Mouse (Mus musculus): ENCODE measurements at regions not wholly inside any gene's neighbourhood (a gene's known extent, or its start where the extent isn't known, plus 50 kb on each side); places are given as distances from the start of the nearest gene placed in this dataset.

DNA sequence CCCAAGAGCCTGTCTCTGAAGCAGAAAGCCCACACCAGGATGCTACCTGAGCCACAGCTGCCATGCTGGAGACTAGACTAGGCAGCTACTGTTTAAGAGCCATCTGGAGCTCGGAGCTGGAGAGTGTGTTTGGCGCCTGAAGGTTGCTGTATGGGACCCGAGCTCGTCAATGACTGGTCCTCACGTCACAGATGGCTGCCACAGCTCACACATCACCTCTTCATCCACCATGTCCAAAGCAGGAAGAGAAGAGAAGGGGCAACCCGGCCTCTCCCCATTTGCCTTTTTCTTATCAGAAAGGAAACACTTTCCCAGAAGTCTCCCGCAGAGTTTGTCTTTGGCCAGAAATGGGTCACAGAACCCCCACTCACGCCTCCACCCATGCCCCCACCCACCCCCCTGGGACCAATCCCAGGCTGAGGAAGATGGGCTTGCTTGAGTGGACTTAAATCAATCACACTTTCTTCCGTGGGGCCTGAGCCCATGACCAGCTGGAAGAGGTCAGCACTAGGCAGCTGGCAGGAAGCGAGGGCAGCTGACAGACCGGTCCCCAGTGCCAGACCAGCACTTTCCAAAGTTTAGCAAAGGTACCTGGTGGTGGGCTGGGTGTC lies 53.5 kb upstream of the Ptpn1 start:
- H3K4me2 ChIP-seq, result no peak overlapping the region
- no peak overlapping the region for H3K9ac ChIP-seq
- 71% methylated on average over 11 of the region's 11 CpGs for WGBS
- H3K27ac ChIP-seq, result no peak overlapping the region
- H3K4me1 ChIP-seq, result no peaks in the 10 kb centered on the region
- H3K9me3 ChIP-seq, result peaks cover 5% of the 10 kb centered on the region; the same call in 1 of the 2 replicates
- ATAC-seq (ENCODE audit: low FRiP score), result no peak
- no peak overlapping the region for H3K4me3 ChIP-seq (replicated peaks)
- no peaks in the 10 kb centered on the region for H3K36me3 ChIP-seq (replicated peaks)
- no peaks in the 10 kb centered on the region for H3K27me3 ChIP-seq

GRCm38 (mm10) chr2:167877254-167877870 lies 54.5 kb upstream of the Ptpn1 start:
- H3K36me3 ChIP-seq (replicated peaks), result no peaks in the 10 kb centered on the region
- ATAC-seq (ENCODE audit: low FRiP score), result no peak
- 55% methylated on average over 11 of the region's 11 CpGs for whole genome bisulfite sequencing
- no peaks in the 10 kb centered on the region for H3K4me1 ChIP-seq
- H3K27me3 ChIP-seq, result no peaks in the 10 kb centered on the region
- no peak overlapping the region for H3K4me3 ChIP-seq (replicated peaks)
- H3K27ac ChIP-seq, result no peak overlapping the region
- no peak overlapping the region for H3K9ac ChIP-seq
- peaks cover 2% of the 10 kb centered on the region; the same call in 1 of the 2 replicates for H3K9me3 ChIP-seq
- H3K4me2 ChIP-seq, result no peak overlapping the region

GRCm38 (mm10) chr2:167872507-167872906 lies 59.4 kb upstream of the Ptpn1 start:
- WGBS, result 94% methylated on average over 4 of the region's 4 CpGs
- Histone ChIP-seq H3K9me3 (no peaks in the 10 kb centered on the region), H3K9ac (no peak overlapping the region), H3K4me3 (replicated peaks) (no peak overlapping the region), H3K27ac (no peak overlapping the region), H3K4me2 (no peak overlapping the region), H3K36me3 (replicated peaks) (no peaks in the 10 kb centered on the region), H3K4me1 (no peaks in the 10 kb centered on the region), H3K27me3 (0 out of 2 replicates have a peak, but pooled peaks cover 10% of the 10 kb centered on the region)
- ATAC-seq (ENCODE audit: low FRiP score), result no peak

- WGBS, result 84% methylated on average over 6 of the region's 6 CpGs
- H3K36me3 ChIP-seq (replicated peaks), result no peaks in the 10 kb centered on the region
- no peaks in the 10 kb centered on the region for H3K4me1 ChIP-seq
- no peak overlapping the region for H3K4me3 ChIP-seq (replicated peaks)
- no peak overlapping the region for H3K27ac ChIP-seq
- H3K27me3 ChIP-seq, result 0 out of 2 replicates have a peak, but pooled peaks cover 15% of the 10 kb centered on the region
- ATAC-seq (ENCODE audit: low FRiP score), result no peak
- no peaks in the 10 kb centered on the region for H3K9me3 ChIP-seq
- no peak overlapping the region for H3K9ac ChIP-seq
- no peak overlapping the region for H3K4me2 ChIP-seq
Measured at GRCm38 (mm10) chr2:167870153-167870552, 61.7 kb upstream of the Ptpn1 start.

GRCm38 (mm10) chr2:167866751-167867150 lies 65.1 kb upstream of the Ptpn1 start:
- H3K4me3 ChIP-seq (replicated peaks), result no peak overlapping the region
- 73% methylated on average over 10 of the region's 10 CpGs for WGBS
- H3K27ac ChIP-seq, result no peak overlapping the region
- no peak for ATAC-seq (ENCODE audit: low FRiP score)
- H3K36me3 ChIP-seq (replicated peaks), result no peaks in the 10 kb centered on the region
- 0 out of 2 replicates have a peak, but pooled peaks cover 4% of the 10 kb centered on the region for H3K4me1 ChIP-seq
- H3K27me3 ChIP-seq, result 0 out of 2 replicates have a peak, but pooled peaks cover 15% of the 10 kb centered on the region
- H3K4me2 ChIP-seq, result no peak overlapping the region
- H3K9me3 ChIP-seq, result no peaks in the 10 kb centered on the region
- H3K9ac ChIP-seq, result no peak overlapping the region

- H3K27me3 ChIP-seq, result 0 out of 2 replicates have a peak, but pooled peaks cover 15% of the 10 kb centered on the region
- no peak overlapping the region for H3K27ac ChIP-seq
- ATAC-seq (ENCODE audit: low FRiP score), result no peak
- H3K9me3 ChIP-seq, result no peaks in the 10 kb centered on the region
- H3K4me1 ChIP-seq, result peaks cover 5% of the 10 kb centered on the region
- no peak overlapping the region for H3K4me3 ChIP-seq (replicated peaks)
- 84% methylated on average over 3 of the region's 3 CpGs for WGBS
- H3K9ac ChIP-seq, result no peak overlapping the region
- H3K36me3 ChIP-seq (replicated peaks), result no peaks in the 10 kb centered on the region
- no peak overlapping the region for H3K4me2 ChIP-seq
Measured at GRCm38 (mm10) chr2:167865525-167865924, 66.3 kb upstream of the Ptpn1 start.

GRCm38 (mm10) chr2:167864672-167865071 lies 67.2 kb upstream of the Ptpn1 start:
- Histone ChIP-seq H3K4me2 (no peak overlapping the region), H3K27ac (no peak overlapping the region), H3K9me3 (no peaks in the 10 kb centered on the region), H3K4me1 (peaks cover 9% of the 10 kb centered on the region), H3K9ac (no peak overlapping the region), H3K36me3 (replicated peaks) (no peaks in the 10 kb centered on the region), H3K27me3 (0 out of 2 replicates have a peak, but pooled peaks cover 15% of the 10 kb centered on the region), H3K4me3 (replicated peaks) (no peak overlapping the region)
- ATAC-seq (ENCODE audit: low FRiP score), result no peak
- 66% methylated on average over 7 of the region's 7 CpGs for WGBS

DNA sequence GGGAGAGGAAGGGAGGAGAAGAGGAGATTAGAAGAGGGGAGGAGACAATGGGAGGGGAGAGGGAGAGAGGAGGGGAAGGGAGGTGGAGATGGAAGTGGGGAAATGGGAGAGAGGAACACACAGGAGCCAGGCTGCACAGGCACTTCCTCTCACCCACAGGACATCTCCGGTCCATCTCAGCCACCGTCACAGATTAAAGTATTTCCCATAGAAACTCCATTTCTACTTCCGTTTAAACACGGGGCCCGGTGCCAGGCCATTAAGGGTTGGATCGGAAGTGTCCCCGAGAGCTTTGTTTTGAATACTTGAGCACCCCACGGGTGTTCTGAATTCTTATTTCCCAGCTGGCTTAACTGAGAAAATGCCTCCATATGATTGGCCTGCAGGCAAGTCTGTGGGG lies 67.6 kb upstream of the Ptpn1 start:
- Histone ChIP-seq H3K9me3 (no peaks in the 10 kb centered on the region), H3K4me1 (peaks cover 9% of the 10 kb centered on the region), H3K4me3 (replicated peaks) (no peak overlapping the region), H3K4me2 (no peak overlapping the region), H3K36me3 (replicated peaks) (no peaks in the 10 kb centered on the region), H3K27me3 (0 out of 2 replicates have a peak, but pooled peaks cover 11% of the 10 kb centered on the region), H3K27ac (no peak overlapping the region), H3K9ac (no peak overlapping the region)
- 44% methylated on average over 8 of the region's 8 CpGs for WGBS
- no peak for ATAC-seq (ENCODE audit: low FRiP score)

DNA sequence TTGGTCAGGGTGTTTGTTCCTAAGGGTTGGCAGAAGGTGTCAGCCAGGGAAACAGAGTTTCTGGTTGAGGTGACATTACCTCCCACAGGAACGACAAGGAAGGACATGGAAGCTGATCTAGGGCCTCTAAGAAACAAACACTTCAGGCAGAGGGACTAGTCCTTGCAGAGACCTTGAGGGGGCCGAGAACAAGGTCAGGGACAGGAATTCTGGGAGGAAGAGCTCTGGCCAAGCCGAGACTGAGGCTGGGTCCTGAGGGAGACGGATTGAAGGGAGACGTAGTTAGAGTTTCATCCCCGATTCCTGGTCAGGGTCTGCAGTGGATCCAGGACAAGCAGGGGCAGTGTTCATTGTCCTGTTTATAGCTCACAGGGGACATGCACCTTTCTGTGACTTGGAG lies 68.2 kb upstream of the Ptpn1 start:
- WGBS, result 64% methylated on average over 6 of the region's 6 CpGs
- Histone ChIP-seq H3K9ac (no peak overlapping the region), H3K4me3 (replicated peaks) (no peak overlapping the region), H3K36me3 (replicated peaks) (no peaks in the 10 kb centered on the region), H3K27ac (no peak overlapping the region), H3K4me2 (no peak overlapping the region), H3K4me1 (peaks cover 9% of the 10 kb centered on the region), H3K27me3 (0 out of 2 replicates have a peak, but pooled peaks cover 10% of the 10 kb centered on the region), H3K9me3 (no peaks in the 10 kb centered on the region)
- ATAC-seq (ENCODE audit: low FRiP score), result no peak

DNA sequence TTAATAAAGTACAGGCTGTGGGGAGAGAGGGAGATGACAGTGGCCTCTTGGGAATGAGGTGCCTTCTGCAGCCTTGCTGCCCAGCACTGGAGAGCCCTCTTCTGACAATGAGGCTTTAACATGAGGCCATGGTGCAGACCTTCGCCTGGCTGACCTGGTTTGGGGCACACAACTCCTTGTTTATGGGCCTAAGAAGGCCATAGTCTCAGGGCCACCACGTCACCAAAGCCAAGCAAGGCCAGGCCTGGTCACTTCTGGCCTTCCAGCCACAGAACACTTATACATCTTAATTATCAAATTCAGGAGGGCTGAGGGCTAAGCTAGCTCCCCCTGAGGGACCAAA lies 70.7 kb upstream of the Ptpn1 start:
- Histone ChIP-seq H3K4me3 (replicated peaks) (no peak overlapping the region), H3K27me3 (0 out of 2 replicates have a peak, but pooled peaks cover 3% of the 10 kb centered on the region), H3K27ac (no peak overlapping the region), H3K4me2 (no peak overlapping the region), H3K4me1 (peaks cover 9% of the 10 kb centered on the region), H3K36me3 (replicated peaks) (no peaks in the 10 kb centered on the region), H3K9me3 (no peaks in the 10 kb centered on the region), H3K9ac (no peak overlapping the region)
- no peak for ATAC-seq (ENCODE audit: low FRiP score)
- WGBS, result 71% methylated on average over 2 of the region's 2 CpGs

- no peak overlapping the region for H3K27ac ChIP-seq
- peaks cover 9% of the 10 kb centered on the region for H3K4me1 ChIP-seq
- ATAC-seq (ENCODE audit: low FRiP score), result no peak
Measured at GRCm38 (mm10) chr2:167860457-167861177, 71.2 kb upstream of the Ptpn1 start.

DNA sequence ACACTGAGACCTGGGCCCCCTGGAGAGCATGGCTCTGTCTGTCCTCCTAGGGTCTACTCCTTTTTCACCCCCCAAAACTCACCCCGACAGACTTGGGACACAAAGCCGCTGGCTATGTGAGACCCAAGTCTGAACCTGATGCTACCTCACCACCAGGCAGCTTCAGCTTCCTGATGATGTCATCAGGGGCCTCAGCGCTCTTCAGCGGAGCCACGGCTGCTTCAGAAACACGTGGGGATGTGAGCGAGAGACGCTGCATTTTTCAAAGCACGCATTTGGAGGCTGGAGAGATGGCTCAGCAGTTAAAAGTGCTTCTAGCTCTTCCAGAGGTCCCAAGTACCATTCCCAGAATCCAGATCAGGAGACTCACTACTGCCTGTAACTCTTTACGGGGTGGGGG lies 72.3 kb upstream of the Ptpn1 start:
- H3K4me1 ChIP-seq, result peaks cover 9% of the 10 kb centered on the region
- no peaks in the 10 kb centered on the region for H3K9me3 ChIP-seq
- H3K4me2 ChIP-seq, result no peak overlapping the region
- WGBS, result 72% methylated on average over 10 of the region's 10 CpGs
- no peaks in the 10 kb centered on the region for H3K36me3 ChIP-seq (replicated peaks)
- no peak overlapping the region for H3K27ac ChIP-seq
- ATAC-seq (ENCODE audit: low FRiP score), result no peak
- H3K9ac ChIP-seq, result no peak overlapping the region
- H3K27me3 ChIP-seq, result no peaks in the 10 kb centered on the region
- no peak overlapping the region for H3K4me3 ChIP-seq (replicated peaks)

More at GRCm38 (mm10) chr2:167860457-167861177, 71.2 kb upstream of the Ptpn1 start:
- Histone ChIP-seq H3K27me3 (no peaks in the 10 kb centered on the region), H3K9me3 (no peaks in the 10 kb centered on the region), H3K4me3 (replicated peaks) (no peak overlapping the region), H3K36me3 (replicated peaks) (no peaks in the 10 kb centered on the region), H3K4me2 (no peak overlapping the region), H3K9ac (no peak overlapping the region; the same call in 1 of the 2 replicates)
- WGBS, result 45% methylated on average over 10 of the region's 10 CpGs

Data from forebrain, embryonic 12.5 days (tissue).